Comparison of ENCODE assay signal across 14 mouse cellular contexts in genomic region chr1:92142793-92143192, GRCm38 (mm10).
"Had no signal": no experiment of that assay in that cellular context is flagged by ENCODE, and none has a peak within 500 bp of the region (broad histone marks: within the 10 kb centered on the region; RNA-seq: fewer than 3 reads in every experiment).

No protein-coding gene starts in this region.

- DNase-seq: kidney, postnatal 14 days; kidney, postnatal 4 days; liver, embryonic 13.5 days; lung, embryonic 14.5 days; thymus, adult 2 months; thymus, postnatal 25 days had no signal

- H3K4me3 ChIP-seq: left cerebral cortex, adult 2 months; liver, embryonic 13.5 days; midbrain, embryonic 12.5 days; midbrain, embryonic 15.5 days; neural tube, embryonic 12.5 days; neural tube, embryonic 15.5 days had no signal

- H3K36me3 ChIP-seq: liver, embryonic 13.5 days; midbrain, embryonic 15.5 days had no signal

- H3K9me3 ChIP-seq: liver, embryonic 13.5 days; midbrain, embryonic 12.5 days; midbrain, embryonic 15.5 days; neural tube, embryonic 12.5 days; neural tube, embryonic 15.5 days had no signal

- ATAC-seq: lung, postnatal 0 days; midbrain, embryonic 15.5 days had no signal

- H3K27ac ChIP-seq: left cerebral cortex, adult 2 months; liver, embryonic 13.5 days; macrophage; midbrain, embryonic 12.5 days; midbrain, embryonic 15.5 days; neural tube, embryonic 12.5 days; neural tube, embryonic 15.5 days; stomach, postnatal 0 days had no signal

- H3K9ac ChIP-seq: liver, embryonic 13.5 days; lung, embryonic 14.5 days; midbrain, embryonic 12.5 days; midbrain, embryonic 15.5 days; neural tube, embryonic 12.5 days; neural tube, embryonic 15.5 days had no signal

- H3K27me3 ChIP-seq: liver, embryonic 13.5 days; midbrain, embryonic 12.5 days; midbrain, embryonic 15.5 days; neural tube, embryonic 12.5 days; neural tube, embryonic 15.5 days had no signal

- H3K4me2 ChIP-seq: liver, embryonic 13.5 days; lung, embryonic 14.5 days; midbrain, embryonic 12.5 days; midbrain, embryonic 15.5 days; neural tube, embryonic 12.5 days; neural tube, embryonic 15.5 days had no signal
